Mouse (Mus musculus): ENCODE results near the gene Birc7. TPM values are rescaled to one million over a fixed set of nuclear protein-coding genes. Genes with fewer than 3 reads are reported as not detected.

Gene Birc7
- polyA plus RNA-seq (2012; rRNA removed) = 0.08 and 0.42 TPM in 2 replicates

DNA sequence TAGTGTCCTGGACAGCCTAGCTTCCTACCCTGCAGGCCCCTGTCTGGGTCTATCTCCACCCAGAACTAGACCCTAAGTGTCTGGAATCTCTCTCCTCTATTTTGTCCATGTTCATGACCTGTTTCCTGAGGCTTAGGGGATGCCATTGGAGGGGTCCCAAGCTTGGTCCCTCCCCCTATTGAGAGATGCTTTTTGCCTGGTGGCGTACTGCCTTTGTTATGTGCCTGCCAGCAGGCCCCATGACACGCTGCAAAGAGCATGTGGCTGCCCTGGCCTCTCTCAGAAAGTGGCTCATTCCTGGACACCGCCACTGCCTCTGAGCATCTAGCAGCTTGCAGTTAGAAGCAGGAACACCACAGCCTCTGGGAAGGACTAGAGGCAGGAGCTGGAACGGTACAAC, at the start of gene Birc7:
Birc7 (plus strand) TSS at position 301 of the 400 bp plus-strand sequence.
- DNase-seq (ENCODE audit: extremely low spot score in 1 of 2, low spot score in 1 of 2) = no peak

DNA sequence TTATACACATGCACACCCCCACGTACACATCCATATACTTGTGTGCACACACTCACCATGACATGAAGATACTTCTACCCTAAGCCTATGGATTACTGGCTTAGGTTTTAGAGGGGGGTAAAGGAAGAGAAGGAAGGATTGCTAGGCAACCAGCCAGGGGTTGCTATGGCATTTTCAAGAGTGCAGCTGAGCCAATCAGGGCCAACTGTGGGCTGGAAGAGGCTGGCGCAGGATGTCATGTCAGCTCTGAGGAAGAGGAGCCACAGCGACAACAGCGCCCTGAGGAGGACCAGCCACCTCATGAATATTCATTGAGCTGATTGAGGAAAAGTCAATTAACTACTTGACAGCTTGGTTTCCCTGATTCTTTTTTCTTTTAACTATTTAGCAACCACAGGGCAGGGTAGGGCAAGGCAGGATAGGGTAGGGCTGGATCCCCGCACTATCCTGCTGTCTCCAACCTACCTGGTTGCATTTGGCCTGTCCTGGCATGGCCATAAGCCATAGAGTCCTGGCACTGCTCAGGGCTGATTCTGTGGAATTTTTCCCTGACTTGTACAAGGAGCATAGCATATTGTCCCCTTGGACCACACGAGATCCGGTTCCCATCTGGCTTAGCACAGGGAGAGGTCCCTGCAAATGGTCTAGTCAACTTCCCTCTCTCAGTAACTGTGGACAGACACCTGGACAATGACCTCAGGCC, 49.3 kb upstream of the Birc7 start:
- DNase-seq (ENCODE audit: extremely low spot score in 1 of 2, low spot score in 1 of 2) = peak; percentile 76 to 82

DNA sequence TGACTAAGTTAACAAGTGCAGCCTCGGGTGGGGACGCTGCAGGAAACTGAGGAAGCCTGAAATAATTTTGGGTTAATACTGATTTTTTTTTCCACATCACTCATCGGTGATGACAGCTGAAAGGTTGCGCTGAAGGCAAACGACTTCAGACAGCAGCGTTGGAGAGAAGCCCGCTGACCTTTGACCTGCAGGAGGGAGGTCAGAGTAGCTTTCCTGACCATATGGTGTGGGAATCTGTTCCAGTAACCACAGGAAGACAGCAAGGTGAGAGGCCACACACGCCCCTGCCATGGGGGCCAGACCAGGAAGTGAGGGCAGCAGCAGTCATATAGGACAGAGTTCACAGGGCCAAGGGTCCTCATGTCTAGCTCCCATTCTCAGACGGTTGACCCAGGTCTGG, 47.5 kb upstream of the Birc7 start:
- no peak for DNase-seq (ENCODE audit: extremely low spot score in 1 of 2, low spot score in 1 of 2)

DNA sequence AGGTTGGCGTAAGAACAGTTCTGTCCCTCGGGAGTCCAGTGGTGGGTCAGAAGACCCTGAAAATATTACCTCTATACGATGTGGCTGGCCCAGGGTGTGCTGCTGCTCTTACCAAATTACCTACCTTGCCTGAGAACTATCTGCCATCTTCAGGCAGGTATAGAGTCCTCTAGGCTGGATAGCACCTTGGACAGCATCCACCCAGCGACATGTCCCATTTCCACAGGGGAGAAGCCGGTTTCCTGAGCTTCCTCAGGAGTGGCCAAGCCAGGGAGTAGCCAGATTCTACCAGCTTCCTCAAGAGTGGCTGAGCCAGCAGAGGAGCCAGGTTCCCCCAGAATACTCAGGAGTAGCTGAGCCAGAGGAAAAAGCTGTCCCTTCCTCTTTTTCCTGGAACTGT, 43.6 kb upstream of the Birc7 start:
- DNase-seq (ENCODE audit: extremely low spot score in 1 of 2, low spot score in 1 of 2) = no peak

DNA sequence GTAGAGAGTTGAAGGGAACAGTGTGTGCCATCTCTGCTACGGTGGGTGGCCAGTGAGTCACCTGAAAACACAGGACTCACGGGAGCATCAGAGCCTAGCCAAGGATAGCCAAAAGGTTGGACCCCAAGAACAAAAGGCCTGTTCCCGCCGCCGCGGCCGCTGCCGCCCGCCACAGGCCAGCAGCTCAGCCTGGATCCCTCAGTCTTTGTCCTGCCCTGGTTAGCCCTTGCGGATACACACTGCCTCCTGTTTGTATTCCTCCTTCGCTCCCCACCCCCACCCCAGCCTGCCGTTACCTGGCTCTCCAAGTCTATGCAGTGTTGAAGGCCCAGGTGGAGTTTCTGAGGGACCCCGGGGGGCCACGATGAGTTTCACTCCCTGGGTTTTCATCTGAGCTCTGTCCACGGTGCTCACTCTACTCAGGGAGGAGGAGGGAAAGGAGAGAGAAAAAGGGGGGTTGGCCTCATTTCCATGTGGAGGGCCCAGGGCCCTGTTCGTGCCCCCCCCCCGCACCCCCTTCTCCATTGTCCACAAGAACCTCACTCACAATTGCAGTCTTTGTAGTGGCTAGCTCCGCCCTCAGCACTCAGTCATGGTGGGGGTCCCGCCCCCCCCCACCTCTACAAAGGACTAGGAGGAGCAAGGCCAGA, 39.4 kb upstream of the Birc7 start:
- no peak for DNase-seq (ENCODE audit: extremely low spot score in 1 of 2, low spot score in 1 of 2)

DNA sequence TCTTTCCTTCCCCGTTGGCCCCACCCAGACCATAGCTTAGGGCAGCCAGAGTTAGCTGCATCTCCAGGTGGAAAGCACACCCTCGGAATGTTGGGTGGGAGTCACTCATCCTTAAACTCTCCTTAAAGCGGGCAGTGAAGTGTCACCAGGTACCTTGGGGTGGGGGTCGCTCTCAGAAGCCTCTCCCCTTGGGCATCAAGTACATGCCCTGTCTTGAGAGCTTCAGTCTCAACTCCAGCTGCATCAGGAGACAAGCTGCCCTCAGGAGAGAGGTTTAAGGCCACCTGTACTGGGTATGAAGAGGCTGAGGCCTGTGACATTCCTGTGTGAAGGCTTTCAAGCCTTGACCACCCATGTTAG, 38.9 kb upstream of the Birc7 start:
- no peak for DNase-seq (ENCODE audit: extremely low spot score in 1 of 2, low spot score in 1 of 2)

DNA sequence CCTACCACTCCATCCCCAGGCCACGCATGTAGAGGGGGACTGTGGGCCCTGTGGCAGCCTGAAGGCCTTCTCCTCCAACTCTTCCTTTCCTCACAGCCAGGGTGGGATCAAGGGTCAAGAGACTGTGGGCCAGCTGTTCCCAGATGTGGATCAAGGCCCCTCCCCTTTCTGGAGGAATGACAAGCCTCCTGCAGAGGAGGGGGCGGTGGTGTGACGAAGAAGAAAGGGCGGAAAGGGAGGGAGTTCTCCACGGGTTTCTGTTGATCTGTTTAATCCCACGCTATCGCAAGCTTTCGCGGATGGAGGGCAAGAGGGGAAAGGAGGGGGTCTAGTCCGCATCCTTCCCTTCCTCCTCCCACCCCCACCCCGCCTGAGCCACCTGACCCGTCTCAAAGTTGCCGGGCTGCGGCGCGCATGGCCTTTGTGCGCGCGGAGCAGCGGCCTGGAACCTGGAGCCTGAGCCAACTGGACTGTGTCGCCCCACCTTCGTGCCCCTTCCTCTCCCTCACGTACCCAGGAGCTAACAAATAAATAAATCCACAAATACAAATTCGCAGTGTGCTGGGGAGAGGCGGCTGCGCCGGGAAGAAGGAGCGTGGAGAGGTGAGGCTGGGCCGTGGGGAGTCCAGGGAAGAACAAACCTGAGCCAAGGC, 38.3 kb upstream of the Birc7 start:
- peak in 1 of 2 experiments; percentile 39 for DNase-seq (ENCODE audit: extremely low spot score in 1 of 2, low spot score in 1 of 2)

DNA sequence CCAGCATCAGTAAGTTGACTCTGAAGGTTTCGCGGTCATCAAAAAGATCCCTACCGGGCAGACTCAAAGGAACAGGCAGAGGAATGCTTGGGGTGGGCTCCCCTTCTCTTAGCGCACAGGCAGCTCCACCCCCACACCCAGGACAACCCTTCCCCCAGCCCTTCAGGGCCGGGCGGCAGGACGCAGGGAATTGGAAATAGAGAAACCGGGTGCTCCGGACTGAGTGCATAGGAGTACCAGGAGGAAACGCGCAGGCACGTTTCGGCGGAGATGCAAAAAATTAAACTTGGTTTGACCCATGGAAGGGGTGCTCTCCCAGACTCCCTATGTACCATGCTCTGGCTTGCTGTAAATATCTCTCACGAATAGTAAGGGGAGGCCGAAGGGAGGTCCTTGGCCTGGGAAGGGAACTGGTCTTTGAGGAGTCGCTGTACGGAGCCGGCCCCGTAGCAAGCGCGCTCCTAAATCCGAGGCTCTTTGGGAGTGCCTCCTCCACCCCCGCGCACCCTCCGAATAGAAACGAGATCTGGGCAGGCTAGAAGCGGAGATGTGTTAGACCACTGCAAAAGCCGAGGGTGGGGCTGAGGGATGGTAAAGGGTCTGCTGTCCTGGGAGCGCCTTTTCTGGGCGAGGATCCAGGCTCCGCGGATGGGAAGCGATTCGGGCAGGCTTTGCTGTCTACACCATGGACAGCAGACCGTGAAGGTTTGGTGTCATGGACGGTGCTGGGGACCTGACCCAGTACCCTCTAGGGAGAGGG, 37.6 kb upstream of the Birc7 start:
- DNase-seq (ENCODE audit: extremely low spot score in 1 of 2, low spot score in 1 of 2) = peak; percentile 57 to 85

DNA sequence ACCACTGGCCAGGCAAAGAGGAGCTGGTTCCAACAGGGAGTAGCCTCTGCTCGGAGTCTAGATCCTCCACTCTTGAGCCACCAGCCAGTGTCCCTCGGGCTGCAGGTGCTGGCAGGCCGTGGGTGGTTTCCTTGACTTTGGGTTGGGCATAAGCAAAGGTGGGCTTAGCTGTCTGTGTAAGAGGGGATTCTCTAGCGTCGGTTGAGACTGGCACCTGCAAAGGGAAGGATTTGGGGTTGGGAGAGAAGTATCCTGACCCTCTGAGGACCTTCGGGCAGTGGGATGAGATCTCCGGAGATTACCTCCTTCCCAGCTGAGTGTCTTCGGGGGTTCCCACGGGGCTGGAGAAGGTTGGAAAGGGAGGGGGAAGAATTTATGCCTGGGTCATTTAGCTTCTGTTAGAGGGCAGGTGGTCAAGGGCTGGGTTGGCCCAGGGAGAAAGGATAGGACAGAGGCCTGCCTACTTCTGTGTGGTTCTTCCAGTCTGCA, 36.9 kb upstream of the Birc7 start:
- DNase-seq (ENCODE audit: extremely low spot score in 1 of 2, low spot score in 1 of 2) = no peak

DNA sequence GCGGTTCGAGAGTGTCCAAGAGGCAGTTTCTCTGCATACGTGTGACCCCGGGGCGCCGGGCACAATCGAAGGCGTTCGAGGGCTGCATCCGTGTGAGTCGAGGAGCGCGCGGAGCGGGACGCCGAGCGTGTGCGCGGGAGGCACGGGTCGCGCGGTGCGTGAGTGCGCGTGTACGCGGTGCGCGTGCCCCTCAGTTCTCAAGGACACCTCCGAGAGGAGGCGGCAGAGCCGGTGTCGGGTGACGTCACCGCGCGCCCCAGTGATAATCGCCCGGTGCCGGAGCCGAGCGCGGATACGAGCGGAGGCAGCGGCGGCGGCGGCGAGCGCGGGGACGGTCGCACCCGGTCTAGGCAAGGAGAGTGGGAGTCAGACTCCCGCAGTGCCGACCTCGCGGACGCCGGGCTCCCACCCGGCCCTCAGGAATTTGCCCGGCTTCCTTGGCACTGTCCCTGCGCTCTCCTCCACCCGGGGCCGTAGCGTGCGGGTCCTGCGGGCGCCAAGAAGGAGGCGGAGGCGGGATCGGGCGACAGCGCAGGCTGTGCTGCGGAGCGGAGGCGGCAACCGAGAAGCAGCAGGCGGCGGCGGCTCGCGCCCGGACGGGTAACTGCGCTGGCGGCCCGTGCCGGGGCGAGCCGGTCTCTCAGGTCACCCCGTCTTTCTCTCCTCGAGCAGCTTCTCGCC, 35.8 kb upstream of the Birc7 start:
- DNase-seq (ENCODE audit: extremely low spot score in 1 of 2, low spot score in 1 of 2) = peak; percentile 83 to 94

DNA sequence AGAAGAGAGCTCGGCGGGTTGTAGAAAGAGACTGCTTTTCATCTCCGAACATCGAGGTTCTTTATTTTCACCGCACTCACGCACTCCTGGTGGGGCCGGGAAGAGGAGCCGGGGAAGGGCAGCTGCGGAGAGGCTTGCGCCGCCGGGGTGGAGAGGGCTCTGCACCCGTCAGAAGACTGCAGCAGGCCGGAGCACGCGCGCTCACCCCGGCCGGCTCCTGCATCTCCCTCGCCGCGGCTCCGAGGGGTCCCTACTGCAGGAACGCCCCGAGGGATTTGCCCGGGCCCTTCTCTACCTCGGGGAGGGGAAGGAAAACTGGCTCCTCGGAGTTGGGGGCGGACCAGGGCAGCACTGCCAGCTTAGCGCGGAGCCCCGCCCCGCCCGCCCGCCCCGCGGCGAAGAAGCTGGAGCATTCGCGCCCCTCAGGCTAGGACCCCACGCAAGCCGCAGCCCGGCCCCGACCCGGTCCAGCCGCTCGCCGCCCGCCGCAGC, 35.2 kb upstream of the Birc7 start:
- DNase-seq (ENCODE audit: extremely low spot score in 1 of 2, low spot score in 1 of 2) = peak in 1 of 2 experiments; percentile 59

DNA sequence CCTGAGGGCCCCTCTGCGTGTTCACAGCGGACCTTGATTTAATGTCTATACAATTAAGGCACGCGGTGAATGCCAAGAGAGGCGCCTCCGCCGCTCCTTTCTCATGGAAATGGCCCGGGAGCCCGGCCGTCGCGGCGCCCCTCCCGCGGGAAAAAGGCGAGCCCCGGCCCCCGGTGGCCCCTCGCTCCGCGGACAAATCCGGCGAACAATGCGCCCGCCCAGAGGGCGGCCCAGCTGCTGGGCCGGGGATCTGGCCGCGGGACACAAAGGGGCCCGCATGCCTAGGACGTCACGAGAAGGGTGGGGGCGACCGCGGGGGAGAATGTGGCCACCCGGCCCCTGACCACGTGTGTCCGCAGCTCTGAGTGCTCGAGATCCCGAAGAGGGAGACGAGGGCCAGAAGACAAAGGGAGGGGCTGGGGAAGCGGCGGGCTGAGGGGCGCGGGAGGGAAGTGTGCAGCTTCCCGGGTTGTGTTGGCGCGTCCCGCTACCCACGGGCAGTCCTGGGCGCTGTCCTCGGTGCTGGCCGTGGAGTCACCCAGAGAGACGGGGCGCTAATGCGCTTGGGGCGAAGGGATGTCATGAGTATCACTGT, 34.7 kb upstream of the Birc7 start:
- DNase-seq (ENCODE audit: extremely low spot score in 1 of 2, low spot score in 1 of 2) = peak; percentile 23 to 40

DNA sequence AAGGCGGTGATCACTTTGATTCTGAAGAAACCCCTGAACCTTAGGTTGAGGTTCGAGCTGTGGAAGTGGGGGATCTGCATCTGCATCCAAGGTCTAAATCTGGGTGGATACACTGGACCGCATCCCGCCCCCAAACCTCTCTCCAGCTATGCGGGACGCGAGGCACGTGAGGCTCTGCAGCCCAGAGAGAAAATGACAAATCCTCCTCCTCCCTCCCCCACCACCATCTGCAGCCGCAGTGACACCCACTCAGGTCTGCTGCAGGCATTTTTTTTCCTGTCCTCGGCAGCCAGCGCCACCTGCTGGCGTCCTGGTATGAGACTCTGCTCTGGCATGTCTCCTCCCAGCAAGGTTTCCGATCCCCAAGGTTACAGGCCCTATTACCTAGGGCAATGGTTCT, 34.1 kb upstream of the Birc7 start:
- peak; percentile 92 to 96 for DNase-seq (ENCODE audit: extremely low spot score in 1 of 2, low spot score in 1 of 2)

DNA sequence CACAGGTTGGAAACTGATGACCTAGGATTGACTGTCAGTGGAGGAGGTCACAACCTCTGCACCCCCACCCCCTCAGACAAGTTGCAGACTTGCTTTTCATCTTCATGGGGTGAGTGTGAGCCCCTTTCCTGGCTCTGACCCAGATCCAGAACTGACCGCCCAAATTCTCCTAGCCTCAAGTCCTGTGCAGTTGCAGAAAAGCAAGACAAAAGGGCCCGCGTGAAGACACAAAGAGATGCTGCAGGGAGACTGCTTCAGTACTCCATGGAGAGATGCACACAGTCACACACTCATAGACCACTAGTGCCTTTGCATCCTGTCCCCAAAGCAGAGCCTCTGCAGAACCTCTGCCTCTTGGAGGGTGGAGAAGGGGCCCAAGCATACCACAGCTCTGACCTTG, 33.5 kb upstream of the Birc7 start:
- peak; percentile 20 to 28 for DNase-seq (ENCODE audit: extremely low spot score in 1 of 2, low spot score in 1 of 2)

DNA sequence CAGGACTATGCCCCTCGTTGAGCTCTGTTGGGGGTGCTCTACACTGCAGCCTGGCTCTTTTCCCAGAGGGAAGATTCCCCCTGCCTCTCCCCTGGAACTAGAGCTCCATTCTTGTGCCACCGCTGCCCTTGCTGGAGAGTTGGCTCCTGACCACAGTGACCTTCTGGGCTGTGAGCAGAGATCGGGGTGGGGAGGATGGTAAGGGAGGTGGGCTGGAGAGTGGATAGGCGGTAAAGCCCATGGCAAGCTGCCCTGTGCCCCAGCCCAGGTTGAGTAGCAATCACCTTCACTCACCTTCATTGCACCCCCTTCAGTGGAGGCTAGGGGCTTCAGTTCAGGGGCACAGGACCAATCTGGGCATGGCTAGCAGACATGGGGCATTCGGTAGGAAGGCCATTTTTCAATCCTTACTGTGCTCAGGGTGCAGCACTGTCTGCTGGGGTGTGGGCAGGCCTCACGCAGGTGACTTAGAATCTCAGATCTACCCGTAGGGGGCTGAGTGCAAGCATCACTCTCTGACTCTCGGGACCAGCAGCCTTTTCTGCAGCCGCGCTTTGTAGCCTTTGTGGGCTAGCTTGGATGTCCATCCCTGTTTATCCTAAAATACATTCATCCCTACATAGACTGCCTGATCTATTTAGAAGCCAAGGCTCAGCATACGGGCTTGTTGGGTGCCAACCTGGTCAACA, 32.8 kb upstream of the Birc7 start:
- peak in 1 of 2 experiments; percentile 48 for DNase-seq (ENCODE audit: extremely low spot score in 1 of 2, low spot score in 1 of 2)

DNA sequence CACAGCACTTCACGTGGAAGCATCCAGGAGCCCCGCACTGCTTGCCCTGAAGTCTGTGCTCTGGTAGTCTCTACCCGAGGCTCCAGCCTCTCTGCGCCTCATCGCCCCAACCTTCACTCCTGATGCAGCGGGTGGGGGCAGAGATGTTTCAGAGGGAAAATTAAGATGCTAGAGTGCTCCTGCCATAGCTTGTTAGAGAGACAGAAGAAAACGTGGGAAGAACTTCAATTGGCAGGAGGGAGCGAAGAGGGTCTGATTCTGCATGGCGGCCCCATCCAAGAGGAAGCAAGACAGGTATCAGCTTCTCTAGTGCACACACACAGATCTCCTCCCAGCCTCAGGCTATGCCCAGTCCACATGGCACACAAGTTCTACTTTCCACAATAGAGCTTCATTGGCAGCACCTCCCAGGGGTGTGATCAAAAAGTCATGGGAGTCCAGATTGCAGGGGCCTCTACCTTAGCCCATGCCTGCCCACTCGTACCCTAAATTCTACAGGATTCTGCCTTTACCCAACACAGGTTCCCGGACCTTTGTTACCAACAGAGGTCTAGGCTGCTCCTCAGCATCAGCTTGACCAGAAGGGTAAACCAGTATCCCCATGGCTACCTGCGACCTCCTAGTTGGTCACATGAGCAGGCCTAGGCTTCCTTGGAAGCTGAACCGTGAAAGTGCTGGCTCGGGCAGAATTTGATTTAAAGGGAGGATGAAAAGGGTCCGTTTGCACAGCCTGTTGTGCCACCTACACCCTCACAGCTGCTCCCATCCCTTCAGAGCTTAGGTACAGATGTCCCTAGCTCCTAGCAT, 31.8 kb upstream of the Birc7 start:
- DNase-seq (ENCODE audit: extremely low spot score in 1 of 2, low spot score in 1 of 2) = peak; percentile 29 to 64

DNA sequence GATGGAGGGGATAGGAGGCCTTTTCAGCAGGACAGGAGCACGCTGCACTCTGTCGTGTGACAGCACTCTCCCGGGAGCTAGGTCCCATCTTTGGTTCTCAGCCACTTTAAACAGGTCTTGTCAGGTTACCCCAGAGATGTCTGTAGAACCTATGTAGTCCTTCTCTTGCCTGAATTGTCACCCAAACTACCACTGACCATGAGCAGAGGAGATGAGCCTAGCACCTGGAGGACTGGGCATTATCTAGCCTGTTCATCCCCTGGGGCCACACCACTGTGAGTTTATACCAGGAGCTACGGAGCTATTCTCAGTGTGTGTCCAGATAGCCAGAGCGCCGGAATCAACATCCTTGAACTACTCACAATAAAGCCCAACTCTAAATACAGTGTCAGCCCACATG, 31.0 kb upstream of the Birc7 start:
- DNase-seq (ENCODE audit: extremely low spot score in 1 of 2, low spot score in 1 of 2) = no peak

DNA sequence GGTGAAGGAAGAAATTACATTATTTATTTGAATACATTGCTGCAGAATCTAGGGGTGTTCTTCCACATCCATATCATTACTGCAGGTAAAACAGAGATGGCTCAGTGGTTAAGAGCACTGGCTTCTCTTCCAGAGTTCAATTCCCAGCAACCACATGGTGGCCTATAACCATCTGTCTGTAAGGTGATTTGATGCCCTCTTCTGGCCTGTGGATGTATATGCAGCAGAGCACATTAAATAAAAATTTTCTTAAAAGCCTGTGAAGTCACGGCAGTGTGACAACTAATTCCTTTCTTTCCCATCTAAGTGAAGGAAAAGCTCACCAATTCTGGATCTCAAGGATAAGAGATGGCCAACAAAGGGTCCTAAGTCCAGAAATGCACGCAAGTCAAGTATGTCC, 26.7 kb upstream of the Birc7 start:
- DNase-seq (ENCODE audit: extremely low spot score in 1 of 2, low spot score in 1 of 2) = peak in 1 of 2 experiments; percentile 57

Measured in frontal cortex, adult 2 months (tissue).